Mouse (Mus musculus): ENCODE results near the gene Gm29735.
"Not testable (repeated sequence)": the region's sequence is repeated elsewhere in the genome, so short reads cannot be mapped to it uniquely, and the experiment has no call there.

Gene Gm29735

GRCm38 (mm10) chr7:142128843-142129242 lies 28.1 kb downstream of the Gm29735 start:
- DNase-seq (ENCODE audit: low read depth, low spot score), result no peak

- DNase-seq (ENCODE audit: low read depth, low spot score), result not testable (repeated sequence)
These were observed 36.3 kb downstream of the Gm29735 start, which contains the start of gene Gm45618 for GRCm38 (mm10) chr7:142120629-142121028. Gm45618 (minus strand) TSS chr7:142120729.

GRCm38 (mm10) chr7:142119632-142120031 lies 37.3 kb downstream of the Gm29735 start:
- no peak for DNase-seq (ENCODE audit: low read depth, low spot score)
